Mouse (Mus musculus) megakaryocyte, embryonic 14.5 days (primary cell): Measurements from ENCODE around the gene Ntm.

Experiments
- FLI1 ChIP-seq: IDR thresholded peaks from 2 replicates; pipeline ENCODE4 v1.6.1; 2012; ENCODE audit warnings: low read length, inconsistent platforms, mixed read lengths
- GATA1 ChIP-seq: IDR thresholded peaks from 3 replicates; pipeline ENCODE4 v1.6.1; 2012; ENCODE audit warnings: mixed read lengths, low read length, inconsistent platforms, borderline replicate concordance

GRCm38 (mm10) chr9:29650679-29651078 is 312.3 kb downstream of the Ntm start:
- TF ChIP-seq GATA1 = no peak
- no peak for TF ChIP-seq FLI1
